Mouse (Mus musculus) midbrain, embryonic 11.5 days (tissue): ENCODE results near the gene H2-Aa. TPM values are rescaled to one million over a fixed set of nuclear protein-coding genes. Genes with fewer than 3 reads are reported as not detected.

Source experiments
- ATAC-seq: fragments of 200-750 bp; cut with Nextera tagmentation; 2 replicates; pipeline ENCODE4 v1.8.0; 2017; ENCODE audit warnings: moderate TSS enrichment, moderate library complexity; ENCODE audit not compliant: low FRiP score
- DNase-seq: peaks from one replicate; pipeline ENCODE4 v3.0.0; 2015; ENCODE audit warnings: low spot score; ENCODE audit errors: missing footprints
- H3K27ac ChIP-seq: fragments of 300-500 bp; sonication (generic); 2 replicates; pipeline ENCODE4 v1.5.1; 2014; ENCODE audit warnings: low read depth, low read length
- H3K27me3 ChIP-seq: fragments of 300-500 bp; sonication (generic); 2 replicates; pipeline ENCODE4 v1.6.1; 2014; ENCODE audit warnings: mild to moderate bottlenecking, low read length, moderate library complexity, mixed read lengths; ENCODE audit not compliant: control insufficient read depth, insufficient read depth
- H3K36me3 ChIP-seq: fragments of 300-500 bp; sonication (generic); 2 replicates; pipeline ENCODE4 v1.6.1; 2014; ENCODE audit warnings: mild to moderate bottlenecking, low read length, moderate library complexity, mixed read lengths; ENCODE audit not compliant: control insufficient read depth, insufficient read depth
- H3K4me1 ChIP-seq: fragments of 300-500 bp; sonication (generic); 2 replicates; pipeline ENCODE4 v1.6.1; 2014; ENCODE audit warnings: low read length; ENCODE audit not compliant: control insufficient read depth, insufficient read depth
- H3K4me2 ChIP-seq: fragments of 300-500 bp; sonication (generic); 2 replicates; pipeline ENCODE4 v1.6.1; 2014; ENCODE audit warnings: mild to moderate bottlenecking, moderate library complexity
- H3K4me3 ChIP-seq: fragments of 300-500 bp; sonication (generic); 2 replicates; pipeline ENCODE4 v1.5.1; 2014; ENCODE audit warnings: low read depth, low read length
- H3K9ac ChIP-seq: fragments of 300-500 bp; sonication (generic); 2 replicates; pipeline ENCODE4 v1.6.1; 2014; ENCODE audit warnings: low read length
- H3K9me3 ChIP-seq: fragments of 300-500 bp; sonication (generic); 2 replicates; pipeline ENCODE4 v1.6.1; 2016; ENCODE audit warnings: low read length; ENCODE audit not compliant: control insufficient read depth
- WGBS: fragments of 180-500 bp; shearing (Covaris S2); extraction: QIAGEN DNeasy Blood & Tissue Kit; methylation state at CpG from one replicate; pipeline ENCODE4 v1.1.7; 2014; 5-methylcytosine and 5-hydroxymethylcytosine counted together
- polyA plus RNA-seq: library from polyadenylated mRNA; unstranded; fragments of >200 nt; fragmentation: Nextera tagmentation; extraction: Ambion mirVana; gene quantifications from 2 replicates; pipeline ENCODE4 v1.2.1, GENCODE M21; 2014

The H2-Aa gene
- polyA plus RNA-seq, 1 experiment from 2014 or later = not detected

DNA sequence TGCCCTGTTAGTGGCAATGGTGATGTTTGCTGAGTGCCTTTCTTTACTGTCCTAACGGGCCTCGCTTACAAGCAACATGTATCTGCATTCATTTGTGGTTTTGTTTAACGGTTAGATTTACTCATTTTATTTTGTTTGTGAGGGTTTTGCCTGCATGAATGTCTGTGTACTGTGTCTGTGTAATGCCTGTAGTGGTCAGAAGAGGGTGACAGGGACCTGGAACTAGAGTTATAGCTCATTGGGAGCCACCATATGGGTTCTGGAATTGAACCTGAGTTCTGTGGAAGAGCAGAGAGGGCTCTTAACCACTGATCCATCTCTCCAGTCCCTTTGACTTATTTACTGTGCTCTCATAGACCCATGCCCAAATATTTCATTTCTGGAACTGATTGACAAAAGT is 40.6 kb downstream of the H2-Aa start:
- Histone ChIP-seq H3K4me2 (no peak overlapping the region), H3K9ac (no peak overlapping the region), H3K36me3 (no peaks in the 10 kb centered on the region), H3K4me3 (no peak overlapping the region), H3K27ac (no peak overlapping the region), H3K27me3 (no peaks in the 10 kb centered on the region), H3K4me1 (no peaks in the 10 kb centered on the region), H3K9me3 (no peaks in the 10 kb centered on the region)
- DNase-seq (no peak), ATAC-seq (no peak)
- whole genome bisulfite sequencing = 85% methylated on average over 3 of the region's 3 CpGs

DNA sequence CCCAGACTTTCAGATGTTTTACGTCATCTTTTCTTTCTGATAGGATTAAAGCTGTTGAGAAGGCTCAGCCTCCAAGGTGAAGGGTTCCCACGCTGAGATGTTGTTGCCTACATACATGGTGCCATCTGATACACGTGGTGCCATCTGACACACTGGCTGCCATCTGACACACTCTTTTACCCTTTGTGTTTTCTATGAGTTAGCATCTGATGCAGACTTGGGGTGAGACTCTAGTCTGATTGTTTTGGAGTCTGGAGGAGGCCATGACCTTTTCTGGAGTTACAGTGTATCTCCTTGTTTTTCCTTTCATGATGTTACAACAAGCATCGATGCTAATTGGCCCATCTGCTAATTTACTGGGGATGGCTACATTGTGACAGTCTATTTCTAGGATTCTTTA is 43.0 kb downstream of the H2-Aa start:
- no peaks in the 10 kb centered on the region for H3K9me3 ChIP-seq
- H3K36me3 ChIP-seq = no peaks in the 10 kb centered on the region
- no peaks in the 10 kb centered on the region for H3K27me3 ChIP-seq
- ATAC-seq (no peak), DNase-seq (no peak)
- H3K4me3 ChIP-seq = no peak overlapping the region
- no peak overlapping the region for H3K27ac ChIP-seq
- H3K9ac ChIP-seq = no peak overlapping the region
- H3K4me1 ChIP-seq = no peaks in the 10 kb centered on the region
- WGBS = 73% methylated on average over 4 of the region's 4 CpGs
- H3K4me2 ChIP-seq = no peak overlapping the region

DNA sequence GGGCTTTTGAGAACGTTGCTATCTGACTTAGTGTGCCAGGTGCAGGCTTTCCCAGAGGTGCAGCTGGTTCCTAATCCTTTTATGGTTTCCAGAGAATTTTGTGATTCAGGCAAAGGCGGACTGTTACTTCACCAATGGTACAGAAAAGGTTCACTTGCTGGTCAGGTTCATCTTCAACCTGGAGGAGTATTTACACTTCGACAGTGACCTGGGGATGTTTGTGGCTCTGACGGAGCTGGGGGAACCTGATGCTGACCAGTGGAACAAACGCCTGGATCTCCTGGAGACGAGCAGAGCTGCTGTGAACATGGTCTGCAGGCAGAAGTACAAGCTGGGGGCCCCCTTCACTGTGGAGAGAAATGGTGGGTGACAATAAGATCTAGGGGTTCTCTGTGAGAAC is 46.7 kb downstream of the H2-Aa start:
- ATAC-seq (no peak), DNase-seq (no peak)
- H3K9ac ChIP-seq = no peak overlapping the region
- no peaks in the 10 kb centered on the region for H3K27me3 ChIP-seq
- H3K4me2 ChIP-seq = no peak overlapping the region
- no peaks in the 10 kb centered on the region for H3K36me3 ChIP-seq
- no peaks in the 10 kb centered on the region for H3K9me3 ChIP-seq
- no peak overlapping the region for H3K27ac ChIP-seq
- H3K4me3 ChIP-seq = no peak overlapping the region
- 82% methylated on average over 6 of the region's 6 CpGs for WGBS
- no peaks in the 10 kb centered on the region for H3K4me1 ChIP-seq

DNA sequence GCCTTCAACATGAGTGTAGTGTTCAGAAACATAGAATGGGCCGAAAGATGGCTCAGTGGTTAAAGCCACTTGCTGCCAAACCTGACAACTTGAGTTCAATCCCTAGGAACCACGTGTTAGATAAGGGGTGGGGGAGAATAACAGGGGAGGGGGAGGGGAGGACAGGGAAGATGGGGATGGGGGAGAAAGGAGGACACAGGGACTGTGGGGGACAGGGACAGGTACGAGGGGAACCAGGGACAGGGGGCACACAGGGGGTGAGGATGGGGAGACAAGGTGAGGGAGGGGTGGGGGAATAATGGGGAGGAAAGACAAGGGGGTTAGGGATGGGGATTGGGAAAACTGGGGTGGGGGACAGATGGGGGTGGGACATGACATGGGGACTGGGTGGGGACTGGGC is 47.3 kb downstream of the H2-Aa start:
- ATAC-seq (no peak), DNase-seq (no peak)
- Histone ChIP-seq H3K27me3 (no peaks in the 10 kb centered on the region), H3K9me3 (no peaks in the 10 kb centered on the region), H3K4me2 (no peak overlapping the region), H3K4me1 (no peaks in the 10 kb centered on the region), H3K27ac (no peak overlapping the region), H3K9ac (no peak overlapping the region), H3K4me3 (no peak overlapping the region), H3K36me3 (no peaks in the 10 kb centered on the region)
- WGBS = 70% methylated on average over 3 of the region's 3 CpGs

DNA sequence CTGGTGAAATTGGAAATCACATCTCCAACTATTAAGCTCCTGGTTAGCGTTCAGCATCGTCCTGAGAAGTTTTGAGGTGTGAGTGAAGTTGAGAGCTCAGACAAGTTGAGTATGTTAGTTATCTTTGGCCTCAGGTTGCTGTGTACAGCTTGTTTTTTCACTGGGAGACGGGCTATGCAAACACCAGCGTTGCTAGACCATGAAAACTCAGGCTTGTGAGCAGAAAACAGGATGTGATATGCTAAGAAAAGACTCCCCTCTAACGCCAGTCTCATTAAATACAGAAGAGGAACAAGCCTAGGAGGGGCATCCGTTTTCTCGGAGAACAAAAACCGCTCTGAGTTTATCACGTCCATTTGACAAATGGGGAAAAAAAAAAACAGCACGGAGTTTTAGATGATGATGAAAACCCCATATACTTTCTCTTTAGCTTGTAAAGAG is 48.0 kb downstream of the H2-Aa start:
- no peak overlapping the region for H3K4me2 ChIP-seq
- no peaks in the 10 kb centered on the region for H3K9me3 ChIP-seq
- H3K9ac ChIP-seq = no peak overlapping the region
- ATAC-seq = no peak
- no peaks in the 10 kb centered on the region for H3K4me1 ChIP-seq
- no peak overlapping the region for H3K27ac ChIP-seq
- no peaks in the 10 kb centered on the region for H3K36me3 ChIP-seq
- DNase-seq = no peak
- no peaks in the 10 kb centered on the region for H3K27me3 ChIP-seq
- no peak overlapping the region for H3K4me3 ChIP-seq
- WGBS = 73% methylated on average over 10 of the region's 10 CpGs

DNA sequence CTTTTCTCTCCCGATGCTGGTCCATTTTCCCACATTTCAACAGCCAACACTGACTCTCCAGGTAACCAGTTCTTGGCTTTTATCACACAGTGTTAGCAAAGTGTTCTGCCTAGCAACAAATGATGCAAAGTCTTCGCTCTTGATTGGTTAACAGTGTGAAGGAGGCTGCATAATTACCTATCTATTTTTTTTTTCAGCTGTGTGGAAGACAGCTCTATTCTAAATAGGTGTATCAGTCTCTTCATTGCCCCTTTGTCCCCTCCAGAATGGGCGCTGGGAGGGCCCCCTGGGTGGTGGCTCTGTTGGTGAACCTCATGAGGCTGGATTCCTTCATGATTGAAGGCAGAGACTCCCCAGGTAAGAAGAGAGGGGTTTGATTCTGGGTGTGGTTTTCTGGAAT is 48.9 kb downstream of the H2-Aa start, which contains the start of gene H2-Ob:
TSS of gene H2-Ob (plus strand) at position 198 of the 400 bp plus-strand sequence.
- Histone ChIP-seq H3K27ac (no peak within 1 kb of the TSS), H3K9me3 (no peaks in the 10 kb centered on the region), H3K36me3 (no peaks in the 10 kb centered on the region), H3K27me3 (no peaks in the 10 kb centered on the region), H3K4me3 (no peak within 1 kb of the TSS), H3K4me1 (no peaks in the 10 kb centered on the region), H3K9ac (no peak within 1 kb of the TSS), H3K4me2 (no peak within 1 kb of the TSS)
- ATAC-seq = no peak
- DNase-seq = no peak
- 57% methylated on average over 3 of the region's 3 CpGs for WGBS

DNA sequence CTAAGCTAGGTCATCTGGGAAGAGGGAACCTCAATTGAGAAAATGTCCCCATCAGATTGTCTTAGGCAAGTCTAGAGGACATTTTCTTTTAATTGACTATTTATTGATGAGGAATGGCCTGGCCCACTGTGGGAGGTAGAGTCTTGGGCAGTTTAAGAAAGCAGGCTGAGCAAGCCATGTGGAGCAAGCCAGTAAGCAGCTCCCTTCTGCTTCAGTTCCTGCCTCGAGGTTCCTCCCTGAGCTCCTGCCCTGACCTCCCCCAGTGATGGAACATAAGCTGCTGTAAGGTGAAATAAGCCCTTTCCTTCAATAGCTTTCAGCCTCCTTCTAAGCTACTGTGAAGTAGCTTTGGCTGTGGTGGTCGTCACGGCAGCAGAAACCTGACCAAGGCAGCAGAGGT is 49.9 kb downstream of the H2-Aa start:
- no peak overlapping the region for H3K4me3 ChIP-seq
- no peak overlapping the region for H3K4me2 ChIP-seq
- DNase-seq = no peak
- no peak overlapping the region for H3K9ac ChIP-seq
- H3K9me3 ChIP-seq = no peaks in the 10 kb centered on the region
- H3K4me1 ChIP-seq = no peaks in the 10 kb centered on the region
- H3K27me3 ChIP-seq = no peaks in the 10 kb centered on the region
- no peak overlapping the region for H3K27ac ChIP-seq
- ATAC-seq = no peak
- H3K36me3 ChIP-seq = no peaks in the 10 kb centered on the region
- 81% methylated on average over 3 of the region's 3 CpGs for WGBS

DNA sequence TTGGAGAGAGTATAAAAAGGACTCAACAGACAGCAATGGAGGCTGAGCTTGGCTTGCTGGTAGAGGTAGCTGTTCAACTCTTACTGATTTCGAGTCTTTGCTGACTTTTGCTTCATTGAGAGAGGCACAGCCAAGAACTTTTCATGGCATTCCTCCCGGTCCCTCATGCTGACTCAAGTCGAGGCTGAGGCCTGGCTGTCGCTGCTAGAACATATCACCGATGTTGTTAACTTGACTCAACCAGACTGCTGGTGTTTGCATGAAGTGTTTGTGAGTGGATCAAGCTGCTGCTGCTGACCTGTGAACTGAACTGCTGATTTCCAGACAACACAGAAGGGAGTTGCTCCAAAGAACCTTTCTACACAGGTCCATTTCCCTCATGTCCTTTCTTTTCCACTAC is 50.9 kb downstream of the H2-Aa start:
- ATAC-seq (no peak), DNase-seq (no peak)
- no peak overlapping the region for H3K27ac ChIP-seq
- no peaks in the 10 kb centered on the region for H3K27me3 ChIP-seq
- no peaks in the 10 kb centered on the region for H3K36me3 ChIP-seq
- H3K4me2 ChIP-seq = no peak overlapping the region
- no peak overlapping the region for H3K9ac ChIP-seq
- no peak overlapping the region for H3K4me3 ChIP-seq
- H3K4me1 ChIP-seq = no peaks in the 10 kb centered on the region
- no peaks in the 10 kb centered on the region for H3K9me3 ChIP-seq
- 83% methylated on average over 5 of the region's 5 CpGs for WGBS

DNA sequence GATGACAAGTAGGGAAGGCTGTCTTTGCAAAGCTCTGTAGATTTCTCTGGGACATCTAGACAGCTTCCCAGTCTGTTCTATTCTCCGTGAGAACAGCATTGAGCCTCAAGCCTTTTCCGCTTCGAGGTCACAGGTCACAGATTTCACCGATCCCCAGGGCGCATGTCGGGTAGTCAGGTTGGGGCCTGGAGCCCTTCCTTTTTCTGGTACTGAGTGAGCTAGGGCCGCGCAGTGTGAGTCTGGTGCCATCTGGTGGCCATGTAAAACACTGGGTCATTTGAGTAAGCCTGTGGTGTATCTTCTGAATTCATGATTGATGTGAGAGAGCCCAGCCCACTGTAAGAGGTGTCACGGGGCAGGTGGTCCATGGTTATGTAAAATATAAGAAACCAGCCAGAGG is 52.7 kb downstream of the H2-Aa start:
- ATAC-seq = no peak
- peak; percentile 86 for DNase-seq
- Histone ChIP-seq H3K27me3 (no peaks in the 10 kb centered on the region), H3K4me3 (no peak overlapping the region), H3K9me3 (no peaks in the 10 kb centered on the region), H3K4me2 (no peak overlapping the region), H3K4me1 (no peaks in the 10 kb centered on the region), H3K9ac (no peak overlapping the region), H3K27ac (no peak overlapping the region), H3K36me3 (no peaks in the 10 kb centered on the region)
- 54% methylated on average over 9 of the region's 9 CpGs for WGBS
